Mouse (Mus musculus) cerebellum, adult 2 months (tissue): ENCODE measurements around the gene Cers1.

Experiments
- CTCF ChIP-seq: fragments of 200-500 bp; IDR thresholded peaks from 2 replicates; pipeline ENCODE4 v1.5.1; 2011; ENCODE audit warnings: low read depth, mild to moderate bottlenecking, control low read depth, low read length, moderate library complexity, borderline replicate concordance; ENCODE audit not compliant: insufficient read depth
- POLR2A ChIP-seq: fragments of 200-500 bp; IDR thresholded peaks from 2 replicates; pipeline ENCODE4 v1.6.1; 2011; ENCODE audit warnings: low read length, control low read depth, borderline replicate concordance; ENCODE audit not compliant: insufficient read depth

GRCm38 (mm10) chr8:70285304-70285703, 30.3 kb upstream of the Cers1 start:
- TF ChIP-seq CTCF (no peak), POLR2A (no peak)
